Mouse (Mus musculus) cerebellum, postnatal 14 days (tissue): ENCODE measurements around the gene Kdm5b.

Source experiments
- DNase-seq, 2 experiments: peaks; one replicate each; pipeline ENCODE4 v3.0.0; 2021; ENCODE audit warnings: mixed read lengths in 2 of 2

Gene Kdm5b

DNA sequence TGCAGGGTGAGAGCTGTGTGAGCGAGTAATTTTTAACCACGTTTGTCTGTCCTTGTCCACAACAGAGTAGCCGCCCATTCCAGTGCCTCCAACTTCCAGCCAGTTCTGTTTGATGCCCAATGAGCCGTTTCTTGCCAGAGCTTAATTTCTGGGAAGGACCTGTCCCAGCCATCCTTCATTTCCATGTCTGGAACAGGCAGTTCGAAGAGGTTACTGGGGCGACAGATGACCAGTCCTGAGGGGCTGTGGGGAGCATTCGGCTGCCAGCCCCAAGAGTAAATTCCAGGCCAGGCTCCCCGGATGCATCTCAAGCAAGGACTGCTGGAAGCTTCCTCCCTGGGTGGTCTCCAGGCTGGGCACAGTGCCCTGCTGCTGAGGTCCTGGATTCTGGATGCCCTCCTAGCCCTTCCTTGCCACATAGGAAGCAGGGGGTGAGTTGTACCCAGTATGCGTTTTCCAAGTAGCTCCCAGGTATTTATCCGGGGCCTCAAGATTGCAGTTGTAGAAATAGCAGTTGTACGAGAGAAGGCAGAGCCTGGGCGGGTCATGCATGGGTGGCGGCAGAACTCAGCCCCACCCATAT lies 91.4 kb downstream of the Kdm5b start:
- DNase-seq: peak; percentile 69 to 72

GRCm38 (mm10) chr1:134651851-134652398 lies 92.0 kb downstream of the Kdm5b start:
- peak; percentile 67 to 71 for DNase-seq

DNA sequence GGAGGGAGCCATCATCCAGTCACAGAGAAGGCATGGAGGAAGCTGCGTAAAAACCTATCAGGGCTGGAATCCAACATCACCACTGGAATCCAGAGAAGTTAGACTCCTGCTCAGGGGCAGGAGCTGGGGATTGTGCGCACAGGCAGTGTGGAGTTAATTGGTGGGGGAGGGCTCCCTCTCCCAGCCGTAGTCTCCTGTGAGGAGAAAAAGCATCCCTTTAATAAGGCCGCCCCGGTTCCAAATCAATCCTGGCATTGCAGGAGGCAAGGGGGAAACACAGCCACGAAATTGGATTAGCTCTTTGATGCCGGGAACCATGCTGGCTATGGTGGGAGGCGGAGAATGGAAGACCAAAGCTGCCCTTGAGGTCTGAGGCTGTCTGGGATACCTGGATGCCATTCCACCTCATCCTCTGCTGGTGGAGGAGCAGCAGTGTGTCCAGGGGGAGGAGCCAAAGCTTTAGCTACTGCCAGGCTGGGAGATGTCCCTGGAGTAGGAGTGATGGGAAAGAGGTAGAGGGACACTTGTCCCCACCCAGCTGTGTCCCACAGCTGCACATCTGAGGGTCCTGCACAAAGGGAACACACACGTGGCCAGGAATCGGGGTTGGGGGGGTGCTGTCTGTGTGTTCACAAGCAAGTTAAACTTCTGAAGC lies 93.8 kb downstream of the Kdm5b start:
- no peak for DNase-seq

GRCm38 (mm10) chr1:134658841-134659240 lies 98.9 kb downstream of the Kdm5b start:
- no peak for DNase-seq

GRCm38 (mm10) chr1:134660163-134660562 lies 100.2 kb downstream of the Kdm5b start:
- DNase-seq: no peak

- no peak for DNase-seq
These were observed 111.5 kb downstream of the Kdm5b start for GRCm38 (mm10) chr1:134671234-134672070.

DNA sequence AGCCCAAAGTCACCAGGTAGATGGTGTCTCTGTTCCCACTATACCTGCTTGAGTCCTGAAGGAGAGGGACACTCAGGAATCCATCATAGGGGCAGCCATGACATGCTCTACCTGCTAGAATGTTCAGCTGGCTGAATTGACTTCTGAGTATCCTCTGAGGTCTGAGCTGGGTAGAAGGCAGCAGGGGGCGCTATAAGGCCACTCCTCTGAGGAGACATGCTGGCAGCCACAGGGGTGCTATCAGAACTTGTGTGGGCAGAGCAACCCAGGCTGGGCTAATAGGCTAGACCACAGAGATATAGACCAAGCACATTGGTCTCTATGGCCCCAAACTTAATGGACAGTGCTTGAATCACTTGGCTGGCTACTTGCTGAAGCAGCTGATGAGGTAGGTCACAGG lies 114.3 kb downstream of the Kdm5b start:
- DNase-seq: peak in 1 of 2 experiments; percentile 22

DNA sequence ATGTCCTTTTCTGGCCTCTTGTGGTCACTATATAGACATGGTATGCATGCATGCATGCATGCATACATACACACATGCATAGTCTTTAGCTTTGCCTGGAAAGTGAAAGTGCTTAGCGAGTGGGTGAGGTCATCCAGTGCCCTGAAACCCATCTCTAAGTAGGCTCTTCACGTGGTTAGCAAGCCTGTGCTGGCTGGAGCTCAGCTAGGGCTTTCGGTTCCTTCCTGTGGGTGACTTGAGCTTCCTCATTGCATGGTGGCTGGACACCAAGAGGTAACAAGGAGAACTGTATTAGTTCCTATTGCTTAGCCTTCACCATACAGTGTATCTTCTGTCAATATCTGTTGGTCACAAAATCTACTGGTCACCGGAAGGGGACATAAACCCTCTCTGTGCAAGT lies 119.5 kb downstream of the Kdm5b start:
- no peak for DNase-seq

DNA sequence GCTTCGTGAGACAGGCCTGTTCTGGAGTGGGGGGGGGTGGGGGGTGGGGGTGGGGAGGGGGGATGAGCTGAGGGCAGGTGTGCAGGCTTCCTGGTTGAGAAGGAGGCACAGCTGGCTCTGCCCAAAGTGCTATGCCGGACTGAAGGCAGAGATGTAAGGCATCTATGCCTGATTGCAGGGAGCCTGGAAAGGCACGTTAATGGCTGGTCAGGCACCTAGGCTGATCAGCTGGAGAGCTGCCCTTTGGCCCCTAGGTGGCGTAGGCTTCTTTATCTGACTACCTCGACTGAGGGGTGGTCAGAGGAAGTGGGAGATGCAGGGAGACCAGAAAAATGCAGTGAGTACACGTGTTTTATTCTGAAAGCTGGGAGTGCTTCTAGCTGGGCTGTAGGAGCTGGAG lies 120.6 kb downstream of the Kdm5b start:
- DNase-seq: no peak

- DNase-seq: no peak
These were observed 122.5 kb downstream of the Kdm5b start for GRCm38 (mm10) chr1:134682460-134682859.
